Mouse (Mus musculus) MN1 (cell line): Measurements from ENCODE around the gene Glod5.

Experiments
- DNase-seq: peaks from one replicate; pipeline ENCODE4 v3.0.0-alpha.2; 2016; ENCODE audit warnings: low spot score

The Glod5 gene

DNA sequence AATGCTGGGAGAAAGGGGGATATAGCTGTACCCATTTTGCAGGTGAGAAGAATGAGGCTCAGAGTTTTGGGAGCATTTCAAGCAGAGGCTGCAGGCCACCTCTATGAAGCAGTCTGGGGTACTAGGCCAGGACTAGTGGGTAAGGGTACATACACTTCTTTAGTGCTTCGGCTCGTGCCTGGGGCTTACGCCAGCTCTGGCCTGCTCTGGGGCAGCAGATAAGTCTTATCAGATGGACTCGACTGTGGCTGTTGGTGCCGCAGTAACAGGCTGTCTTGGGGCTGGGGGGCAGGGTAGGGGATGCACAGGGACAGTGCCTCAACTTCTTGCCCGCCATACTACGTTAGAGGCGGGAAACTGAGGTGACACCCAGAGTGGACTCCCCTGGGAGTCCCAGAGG lies 50.1 kb downstream of the Glod5 start:
- DNase-seq, result no peak

DNA sequence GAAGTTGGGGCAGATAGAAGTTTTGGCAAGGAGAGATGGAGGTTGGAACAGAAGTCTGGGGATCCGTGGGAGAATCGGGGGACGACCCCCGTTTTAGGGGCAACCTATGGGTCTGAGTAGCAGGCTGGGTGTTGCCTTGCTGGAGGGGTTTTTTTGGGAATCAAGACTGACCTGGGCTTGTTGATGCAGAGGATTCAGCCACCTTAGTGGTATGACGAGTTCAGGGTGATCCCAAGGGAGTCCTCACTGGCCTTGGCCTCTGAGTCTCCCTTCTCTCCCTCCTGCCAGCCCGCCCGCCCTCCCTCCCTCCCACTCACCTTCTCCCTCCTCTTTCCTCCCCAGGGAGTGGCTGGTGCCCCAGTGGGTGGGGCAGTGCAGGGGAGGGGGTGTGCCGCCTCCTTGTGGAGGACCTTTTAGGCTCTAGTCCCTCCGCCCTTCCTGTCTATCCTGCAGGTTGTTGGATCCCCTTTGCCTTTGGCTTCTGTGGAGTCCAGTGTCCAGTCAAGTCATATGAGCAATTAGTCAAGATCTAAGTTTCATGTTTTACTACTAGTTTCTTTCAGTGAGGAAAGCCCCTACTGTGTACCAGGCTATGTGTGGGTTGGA lies 50.6 kb downstream of the Glod5 start:
- DNase-seq, result no peak

DNA sequence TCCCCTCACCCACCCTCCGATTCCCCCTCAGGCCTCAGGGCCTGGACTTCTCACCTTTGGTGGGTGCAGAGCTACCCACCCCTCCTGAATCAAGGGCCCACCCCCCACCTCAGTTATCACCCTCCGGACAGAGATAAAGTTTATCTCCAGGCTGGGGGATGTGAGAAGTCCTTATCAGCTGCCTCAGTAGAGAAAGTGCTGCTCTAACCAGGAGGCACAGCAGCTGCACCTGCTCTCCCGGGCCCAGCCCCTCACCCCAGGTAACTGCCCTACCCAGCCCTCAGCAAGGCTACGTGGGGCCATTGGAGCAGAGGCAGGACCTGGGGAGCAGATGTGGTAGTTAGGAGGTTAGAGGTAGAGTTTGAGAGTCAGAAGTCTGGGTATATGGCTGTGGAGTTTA lies 52.1 kb downstream of the Glod5 start:
- no peak for DNase-seq

DNA sequence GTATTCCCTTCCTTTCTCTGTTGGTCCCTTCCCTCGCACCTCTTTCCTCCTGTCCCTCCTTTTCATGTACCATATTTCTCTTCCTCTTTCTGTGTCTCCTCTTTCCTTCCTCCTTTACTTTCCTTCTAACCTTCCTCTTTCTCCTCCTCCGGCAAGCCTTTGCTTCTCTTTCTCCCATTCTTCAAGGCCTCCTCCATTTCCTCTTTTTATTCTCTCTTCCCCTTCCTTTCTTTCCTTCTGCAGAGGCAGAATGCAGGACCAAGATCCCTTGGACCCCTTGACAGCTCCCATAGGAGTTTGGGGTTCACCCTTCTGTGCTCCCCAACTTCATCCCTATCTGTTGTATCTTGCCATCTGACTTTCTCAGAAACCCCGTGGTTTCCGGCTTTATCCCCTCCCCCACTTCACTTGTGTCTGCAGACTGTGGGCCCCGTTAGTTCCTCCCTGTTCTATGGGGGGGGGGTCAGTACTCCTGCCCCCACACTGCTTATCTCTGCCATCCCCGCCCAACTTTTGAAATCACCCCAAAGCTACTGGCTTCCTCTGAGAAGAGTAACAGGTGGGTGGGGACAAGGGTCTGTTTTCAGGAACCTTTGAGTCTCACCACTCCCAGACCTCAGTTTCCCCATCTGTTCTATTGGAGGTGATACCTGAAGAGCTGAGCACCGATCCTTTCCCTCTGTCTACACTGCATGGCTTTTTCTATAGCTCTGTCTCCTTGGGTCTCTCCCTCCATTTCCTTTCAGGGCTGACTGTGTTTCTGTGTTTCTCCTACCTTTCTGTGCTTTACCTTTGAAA lies 54.3 kb downstream of the Glod5 start:
- no peak for DNase-seq

DNA sequence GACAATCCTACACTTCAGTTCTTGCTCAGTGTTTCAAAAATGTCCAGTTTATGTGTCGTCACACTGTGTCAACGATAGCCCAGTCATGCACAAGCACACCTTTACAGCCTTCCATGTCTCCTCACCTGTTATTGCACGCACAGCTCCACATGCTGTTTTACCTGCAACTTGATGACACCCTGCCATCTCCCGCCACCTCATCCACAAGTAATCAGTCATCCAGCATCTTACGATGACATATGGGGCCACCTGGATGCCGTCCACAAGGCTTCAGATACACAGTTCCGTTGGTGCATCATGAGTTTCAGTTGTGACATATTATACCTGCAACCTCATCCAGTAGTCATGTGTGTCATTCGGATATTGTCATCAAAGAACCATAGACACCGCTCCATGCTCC lies 59.4 kb downstream of the Glod5 start:
- DNase-seq, result no peak
